Mouse (Mus musculus) retina, embryonic 14.5 days (tissue): ENCODE data around the gene Actr8.

Source experiments
- DNase-seq: peaks from one replicate; pipeline ENCODE4 v3.0.0-alpha.2; 2015; ENCODE audit warnings: low spot score

Actr8 gene

GRCm38 (mm10) chr14:30039413-30039812 lies 61.3 kb downstream of the Actr8 start:
- no peak for DNase-seq

DNA sequence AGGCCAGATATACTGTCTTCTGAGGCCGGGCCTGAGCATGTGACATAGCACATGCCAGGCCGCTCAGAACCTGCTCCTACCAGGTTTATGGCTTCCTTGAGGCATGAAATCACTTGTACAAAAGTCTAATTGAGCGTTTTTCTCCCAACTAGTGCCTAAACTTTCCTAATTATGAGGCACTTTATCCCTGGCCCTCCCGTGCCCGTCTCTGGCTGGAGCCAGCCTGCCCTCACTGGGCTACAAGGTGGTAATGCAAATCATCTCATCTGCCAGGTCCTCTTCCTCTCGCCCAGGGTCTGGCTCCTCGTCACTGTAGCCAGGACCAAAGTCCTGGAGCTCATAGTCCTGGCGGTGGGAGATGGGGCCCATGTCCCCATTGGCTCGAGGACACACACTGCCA lies 63.7 kb downstream of the Actr8 start:
- DNase-seq: no peak

- DNase-seq: no peak
Observed at GRCm38 (mm10) chr14:30043356-30043940, 65.3 kb downstream of the Actr8 start.

GRCm38 (mm10) chr14:30045239-30045638 lies 67.1 kb downstream of the Actr8 start:
- DNase-seq: no peak

- DNase-seq: no peak
Observed at GRCm38 (mm10) chr14:30045704-30046220, 67.6 kb downstream of the Actr8 start.

DNA sequence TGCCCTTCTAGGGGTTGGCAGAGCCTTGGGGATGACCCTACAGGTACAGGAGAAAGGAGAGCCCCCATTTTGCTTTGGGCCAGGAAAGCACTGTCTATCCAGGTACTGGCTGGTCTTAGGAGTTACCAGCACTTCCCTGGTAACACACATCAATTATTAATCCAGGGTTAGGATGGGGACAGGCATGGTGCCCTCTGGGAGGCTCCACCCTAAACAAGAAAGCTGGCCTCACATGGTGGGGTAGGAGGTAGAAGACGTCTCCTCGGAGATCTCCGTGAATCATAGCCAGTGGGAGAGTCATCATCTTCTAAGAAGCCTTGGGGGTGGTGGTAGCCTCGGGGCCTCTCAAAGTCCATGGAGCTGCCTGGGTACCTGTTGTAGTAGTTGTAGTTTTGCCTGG lies 68.8 kb downstream of the Actr8 start:
- no peak for DNase-seq

DNA sequence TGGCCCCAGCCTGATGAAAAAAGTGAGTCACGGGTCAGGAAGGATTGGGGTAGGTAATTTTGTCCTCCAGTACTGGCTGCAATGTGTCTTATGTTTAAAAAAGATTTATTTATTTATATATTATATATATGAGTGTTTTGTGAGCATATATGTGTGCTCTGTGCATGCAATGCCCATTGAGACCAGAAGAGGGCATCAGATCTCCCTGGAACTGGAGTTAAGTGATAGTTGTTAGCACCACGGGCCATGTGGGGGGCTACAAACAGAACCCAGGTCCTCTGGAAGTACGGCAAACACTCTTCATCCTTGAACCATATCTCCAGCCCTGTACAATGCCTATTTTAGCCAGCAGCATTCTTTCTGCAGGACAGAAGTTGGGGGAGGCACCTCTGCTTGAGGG lies 69.9 kb downstream of the Actr8 start:
- no peak for DNase-seq

DNA sequence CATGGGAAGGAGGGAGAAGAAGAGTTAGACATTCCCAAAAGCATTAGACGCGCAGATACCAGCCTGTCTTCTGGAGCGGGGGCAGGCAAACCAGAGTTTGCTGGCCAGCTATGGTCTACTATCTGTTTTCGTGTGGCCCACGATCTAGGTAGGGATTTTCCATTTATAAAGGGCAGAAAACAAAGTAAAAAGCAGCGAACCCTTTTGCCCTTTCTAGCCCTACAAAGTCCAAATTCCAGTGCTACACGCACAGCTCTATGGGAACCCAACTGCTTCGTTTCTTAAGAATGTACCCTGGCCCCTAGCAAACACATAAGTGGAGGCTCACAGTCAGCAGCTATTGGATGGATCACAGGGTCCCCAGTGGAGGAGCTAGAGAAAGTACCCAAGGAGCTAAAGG lies 72.1 kb downstream of the Actr8 start:
- no peak for DNase-seq

- no peak for DNase-seq
Observed at GRCm38 (mm10) chr14:30054922-30055321, 76.8 kb downstream of the Actr8 start.
